Mouse (Mus musculus) midbrain, embryonic 10.5 days (tissue): Measurements from ENCODE around the gene Mapre3. TPM values are rescaled to one million over a fixed set of nuclear protein-coding genes. Genes with fewer than 3 reads are reported as not detected.

Experiments used
- DNase-seq: peaks from one replicate; pipeline ENCODE4 v3.0.0-alpha.2; 2017; ENCODE audit warnings: low spot score
- H3K27ac ChIP-seq: fragments of 300-500 bp; sonication (generic); replicated peaks from 2 replicates; pipeline ENCODE4 v1.5.1; 2016; ENCODE audit warnings: mild to moderate bottlenecking
- H3K27me3 ChIP-seq: fragments of 300-500 bp; sonication (generic); 2 replicates; pipeline ENCODE4 v1.6.1; 2016; ENCODE audit warnings: low read depth, mild to moderate bottlenecking; ENCODE audit not compliant: poor library complexity, severe bottlenecking
- H3K36me3 ChIP-seq: fragments of 300-500 bp; sonication (generic); 2 replicates; pipeline ENCODE4 v1.6.1; 2016; ENCODE audit warnings: mild to moderate bottlenecking, moderate library complexity
- H3K4me1 ChIP-seq: fragments of 300-500 bp; sonication (generic); 2 replicates; pipeline ENCODE4 v1.6.1; 2016
- H3K4me3 ChIP-seq: fragments of 300-500 bp; sonication (generic); 2 replicates; pipeline ENCODE4 v1.5.1; 2016; ENCODE audit warnings: mild to moderate bottlenecking, moderate library complexity
- H3K9me3 ChIP-seq: fragments of 300-500 bp; sonication (generic); replicated peaks from 2 replicates; pipeline ENCODE4 v1.6.1; 2016; ENCODE audit warnings: mild to moderate bottlenecking
- WGBS: fragments of 180-500 bp; shearing (Covaris S2); methylation state at CpG from one replicate; pipeline ENCODE4 v1.1.7; 2016; 5-methylcytosine and 5-hydroxymethylcytosine counted together
- polyA plus RNA-seq: library from polyadenylated mRNA; unstranded; fragments of >200 nt; fragmentation: Nextera tagmentation; extraction: Ambion mirVana; gene quantifications from 2 replicates; pipeline ENCODE4 v1.2.1, GENCODE M21; 2016

Mapre3 gene
- polyA plus RNA-seq = 22.9 and 38.2 TPM in 2 replicates

GRCm38 (mm10) chr5:30814424-30815119 is at the start of gene Mapre3:
Gene Mapre3 (plus strand): TSS chr5:30814641.
- Histone ChIP-seq H3K27ac (peak within 1 kb of the TSS; percentile 96), H3K4me1 (peaks cover 37% of the 10 kb centered on the region), H3K4me3 (peak within 1 kb of the TSS; percentile 92), H3K9me3 (no peaks in the 10 kb centered on the region), H3K27me3 (peaks cover 10% of the 10 kb centered on the region), H3K36me3 (no peaks in the 10 kb centered on the region)
- DNase-seq = peak; percentile 97
- 1% methylated on average over 58 of the region's 59 CpGs for WGBS

GRCm38 (mm10) chr5:30765596-30766370 is 48.7 kb upstream of the Mapre3 start:
- no peak for DNase-seq
- H3K4me1 ChIP-seq = peaks cover 61% of the 10 kb centered on the region
- no peaks in the 10 kb centered on the region for H3K27me3 ChIP-seq
- no peaks in the 10 kb centered on the region for H3K9me3 ChIP-seq
- no peak overlapping the region for H3K4me3 ChIP-seq
- peaks cover 83% of the 10 kb centered on the region for H3K36me3 ChIP-seq
- 87% methylated on average over 12 of the region's 12 CpGs for WGBS
- H3K27ac ChIP-seq = peak overlapping the region; percentile 63

GRCm38 (mm10) chr5:30768082-30768481 is 46.4 kb upstream of the Mapre3 start:
- Histone ChIP-seq H3K4me1 (peaks cover 55% of the 10 kb centered on the region), H3K4me3 (no peak overlapping the region), H3K36me3 (peaks cover 74% of the 10 kb centered on the region), H3K27me3 (no peaks in the 10 kb centered on the region), H3K27ac (peak overlapping the region; percentile 38; the same call in 1 of the 2 replicates), H3K9me3 (no peaks in the 10 kb centered on the region)
- DNase-seq = no peak
- WGBS = 82% methylated on average over 4 of the region's 4 CpGs

- Histone ChIP-seq H3K4me3 (no peak overlapping the region), H3K9me3 (no peaks in the 10 kb centered on the region), H3K27me3 (peaks cover 1% of the 10 kb centered on the region), H3K4me1 (peaks cover 52% of the 10 kb centered on the region), H3K36me3 (peaks cover 71% of the 10 kb centered on the region), H3K27ac (no peak overlapping the region)
- no peak for DNase-seq
- 58% methylated on average over 9 of the region's 9 CpGs for WGBS
Observed at GRCm38 (mm10) chr5:30768598-30768997, 45.8 kb upstream of the Mapre3 start.

GRCm38 (mm10) chr5:30769075-30769474 is 45.4 kb upstream of the Mapre3 start:
- H3K36me3 ChIP-seq = peaks cover 66% of the 10 kb centered on the region
- no peaks in the 10 kb centered on the region for H3K9me3 ChIP-seq
- H3K27me3 ChIP-seq = peaks cover 6% of the 10 kb centered on the region
- no peak overlapping the region for H3K4me3 ChIP-seq
- no peak for DNase-seq
- peaks cover 52% of the 10 kb centered on the region for H3K4me1 ChIP-seq
- 91% methylated on average over 9 of the region's 9 CpGs for WGBS
- no peak overlapping the region for H3K27ac ChIP-seq

GRCm38 (mm10) chr5:30774601-30775371 is 39.7 kb upstream of the Mapre3 start:
- 9% methylated on average over 20 of the region's 20 CpGs for WGBS
- peaks cover 54% of the 10 kb centered on the region for H3K36me3 ChIP-seq
- peak overlapping the region; percentile 79 for H3K27ac ChIP-seq

GRCm38 (mm10) chr5:30780699-30781098 is 33.7 kb upstream of the Mapre3 start:
- H3K4me3 ChIP-seq = no peak overlapping the region
- no peaks in the 10 kb centered on the region for H3K27me3 ChIP-seq
- H3K4me1 ChIP-seq = no peaks in the 10 kb centered on the region
- WGBS = 92% methylated on average over 9 of the region's 9 CpGs
- DNase-seq = no peak
- no peak overlapping the region for H3K27ac ChIP-seq
- H3K36me3 ChIP-seq = peaks cover 97% of the 10 kb centered on the region
- no peaks in the 10 kb centered on the region for H3K9me3 ChIP-seq

More at GRCm38 (mm10) chr5:30774601-30775371, 39.7 kb upstream of the Mapre3 start:
- no peaks in the 10 kb centered on the region for H3K9me3 ChIP-seq
- peak; percentile 79 for DNase-seq
- H3K27me3 ChIP-seq = peaks cover 12% of the 10 kb centered on the region
- H3K4me3 ChIP-seq = peak overlapping the region; percentile 48
- H3K4me1 ChIP-seq = peaks cover 26% of the 10 kb centered on the region

GRCm38 (mm10) chr5:30781147-30781546 is 33.3 kb upstream of the Mapre3 start:
- Histone ChIP-seq H3K9me3 (no peaks in the 10 kb centered on the region), H3K4me3 (no peak overlapping the region), H3K27ac (no peak overlapping the region), H3K27me3 (no peaks in the 10 kb centered on the region), H3K36me3 (peaks cover 98% of the 10 kb centered on the region), H3K4me1 (no peaks in the 10 kb centered on the region)
- WGBS = 82% methylated on average over 3 of the region's 3 CpGs
- no peak for DNase-seq

GRCm38 (mm10) chr5:30787381-30787780 is 27.1 kb upstream of the Mapre3 start:
- H3K9me3 ChIP-seq = no peaks in the 10 kb centered on the region
- no peak for DNase-seq
- H3K4me3 ChIP-seq = no peak overlapping the region
- no peak overlapping the region for H3K27ac ChIP-seq
- WGBS = 97% methylated on average over 5 of the region's 5 CpGs
- no peaks in the 10 kb centered on the region for H3K27me3 ChIP-seq
- H3K4me1 ChIP-seq = no peaks in the 10 kb centered on the region
- H3K36me3 ChIP-seq = peaks cover 98% of the 10 kb centered on the region

- DNase-seq = no peak
- peaks cover 98% of the 10 kb centered on the region for H3K36me3 ChIP-seq
- WGBS = 97% methylated on average over 3 of the region's 3 CpGs
Observed at GRCm38 (mm10) chr5:30790047-30790446, 24.4 kb upstream of the Mapre3 start.

GRCm38 (mm10) chr5:30796125-30796524 is 18.3 kb upstream of the Mapre3 start:
- Histone ChIP-seq H3K36me3 (peaks cover 94% of the 10 kb centered on the region), H3K4me1 (peaks cover 23% of the 10 kb centered on the region), H3K27ac (peak overlapping the region; percentile 9; the same call in 1 of the 2 replicates), H3K9me3 (no peaks in the 10 kb centered on the region), H3K4me3 (no peak overlapping the region), H3K27me3 (no peaks in the 10 kb centered on the region)
- 17% methylated on average over 12 of the region's 12 CpGs for WGBS
- peak; percentile 82 for DNase-seq

More at GRCm38 (mm10) chr5:30790047-30790446, 24.4 kb upstream of the Mapre3 start:
- Histone ChIP-seq H3K9me3 (no peaks in the 10 kb centered on the region), H3K4me1 (no peaks in the 10 kb centered on the region), H3K27ac (no peak overlapping the region), H3K4me3 (no peak overlapping the region), H3K27me3 (no peaks in the 10 kb centered on the region)

- no peaks in the 10 kb centered on the region for H3K9me3 ChIP-seq
- no peak overlapping the region for H3K4me3 ChIP-seq
- peaks cover 81% of the 10 kb centered on the region for H3K36me3 ChIP-seq
- no peaks in the 10 kb centered on the region for H3K27me3 ChIP-seq
- 58% methylated on average over 7 of the region's 7 CpGs for WGBS
- peak; percentile 24 for DNase-seq
- H3K4me1 ChIP-seq = peaks cover 23% of the 10 kb centered on the region
- H3K27ac ChIP-seq = peak overlapping the region; percentile 9
Observed at GRCm38 (mm10) chr5:30797482-30797881, 17.0 kb upstream of the Mapre3 start.
